Mouse (Mus musculus) lung, adult 2 months (tissue): ENCODE data around the gene Cog5.

Experiments used
- CTCF ChIP-seq: fragments of 200-500 bp; IDR thresholded peaks from 2 replicates; pipeline ENCODE4 v1.5.1; 2011; ENCODE audit warnings: mild to moderate bottlenecking, low read length, control low read depth; ENCODE audit not compliant: insufficient read depth
- POLR2A ChIP-seq: fragments of 200-500 bp; IDR thresholded peaks from 2 replicates; pipeline ENCODE4 v1.6.1; 2011; ENCODE audit warnings: low read depth, mild to moderate bottlenecking, control low read depth, low read length, borderline replicate concordance; ENCODE audit errors: extremely low read depth

- TF ChIP-seq POLR2A (no peak), CTCF (no peak)
Measured at GRCm38 (mm10) chr12:31912966-31913551, 258.4 kb downstream of the Cog5 start.
